Mouse (Mus musculus) hindbrain, embryonic 10.5 days (tissue): ENCODE measurements at regions not wholly inside any gene's neighbourhood (a gene's known extent, or its start where the extent isn't known, plus 50 kb on each side); places are given as distances from the start of the nearest gene placed in this dataset.

Source experiments
- DNase-seq: peaks from one replicate; pipeline ENCODE4 v3.0.0-alpha.2; 2017; ENCODE audit warnings: low spot score
- H3K27ac ChIP-seq: fragments of 300-500 bp; sonication (generic); 2 replicates; pipeline ENCODE4 v1.5.1; 2016; ENCODE audit warnings: mild to moderate bottlenecking, moderate library complexity
- H3K27me3 ChIP-seq: fragments of 300-500 bp; sonication (generic); 2 replicates; pipeline ENCODE4 v1.6.1; 2016; ENCODE audit warnings: mild to moderate bottlenecking; ENCODE audit not compliant: poor library complexity, insufficient read depth, severe bottlenecking
- H3K36me3 ChIP-seq: fragments of 300-500 bp; sonication (generic); 2 replicates; pipeline ENCODE4 v1.6.1; 2016; ENCODE audit warnings: mild to moderate bottlenecking, moderate library complexity
- H3K4me1 ChIP-seq: fragments of 300-500 bp; sonication (generic); replicated peaks from 2 replicates; pipeline ENCODE4 v1.6.1; 2016; ENCODE audit warnings: mild to moderate bottlenecking
- H3K4me3 ChIP-seq: fragments of 300-500 bp; sonication (generic); 2 replicates; pipeline ENCODE4 v1.5.1; 2016; ENCODE audit warnings: mild to moderate bottlenecking, moderate library complexity
- H3K9me3 ChIP-seq: fragments of 300-500 bp; sonication (generic); 2 replicates; pipeline ENCODE4 v1.6.1; 2016; ENCODE audit warnings: mild to moderate bottlenecking, moderate library complexity
- WGBS: fragments of 180-500 bp; shearing (Covaris S2); methylation state at CpG from one replicate; pipeline ENCODE4 v1.1.7; 2016; 5-methylcytosine and 5-hydroxymethylcytosine counted together

DNA sequence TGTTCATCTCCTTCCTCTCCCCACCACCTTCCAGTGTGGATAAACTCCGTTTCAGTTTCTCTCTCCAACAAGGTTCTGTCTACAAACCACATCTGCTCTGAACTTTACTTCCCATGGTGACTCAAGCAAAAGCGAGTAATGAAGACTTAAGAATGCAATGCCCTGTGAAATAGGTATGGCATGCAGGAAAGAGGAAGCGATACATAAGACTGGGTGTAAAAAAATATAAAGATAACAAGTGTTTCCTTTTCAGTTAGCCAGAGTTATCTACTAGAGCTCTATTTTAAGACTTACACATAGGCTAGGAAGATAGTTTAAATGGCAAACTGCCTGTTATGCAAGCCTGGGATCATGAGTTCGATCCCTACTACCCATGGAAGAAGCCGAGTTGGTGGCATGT, 65.3 kb upstream of the Gls start:
- no peak overlapping the region for H3K4me3 ChIP-seq
- H3K4me1 ChIP-seq: no peaks in the 10 kb centered on the region
- H3K9me3 ChIP-seq: no peaks in the 10 kb centered on the region
- DNase-seq: no peak
- WGBS: 75% methylated on average over 5 of the region's 5 CpGs
- no peak overlapping the region for H3K27ac ChIP-seq
- no peaks in the 10 kb centered on the region for H3K27me3 ChIP-seq
- H3K36me3 ChIP-seq: no peaks in the 10 kb centered on the region

DNA sequence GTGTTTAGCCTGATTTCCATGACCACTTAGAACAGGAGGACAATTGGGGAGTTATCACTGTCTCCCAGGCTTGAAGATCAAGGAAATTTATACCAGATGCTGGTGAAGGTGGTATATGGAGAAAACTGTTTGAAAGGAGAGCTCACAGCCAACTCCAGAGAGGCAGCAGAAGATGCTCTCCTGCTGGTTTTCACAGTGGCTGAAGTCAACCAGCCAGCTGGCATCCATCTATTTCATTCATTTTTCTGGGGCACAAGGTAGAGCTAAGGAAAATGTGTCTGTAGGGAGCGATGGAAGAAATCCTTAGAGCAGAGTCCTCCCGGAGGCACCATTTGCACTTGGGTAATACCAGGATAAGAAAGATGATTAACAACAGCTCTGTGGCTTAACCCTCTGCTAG, 63.1 kb upstream of the Gls start:
- no peak overlapping the region for H3K4me3 ChIP-seq
- no peaks in the 10 kb centered on the region for H3K9me3 ChIP-seq
- H3K27ac ChIP-seq: no peak overlapping the region
- no peaks in the 10 kb centered on the region for H3K36me3 ChIP-seq
- 78% methylated on average over 2 of the region's 2 CpGs for WGBS
- no peak for DNase-seq
- no peaks in the 10 kb centered on the region for H3K4me1 ChIP-seq
- no peaks in the 10 kb centered on the region for H3K27me3 ChIP-seq

DNA sequence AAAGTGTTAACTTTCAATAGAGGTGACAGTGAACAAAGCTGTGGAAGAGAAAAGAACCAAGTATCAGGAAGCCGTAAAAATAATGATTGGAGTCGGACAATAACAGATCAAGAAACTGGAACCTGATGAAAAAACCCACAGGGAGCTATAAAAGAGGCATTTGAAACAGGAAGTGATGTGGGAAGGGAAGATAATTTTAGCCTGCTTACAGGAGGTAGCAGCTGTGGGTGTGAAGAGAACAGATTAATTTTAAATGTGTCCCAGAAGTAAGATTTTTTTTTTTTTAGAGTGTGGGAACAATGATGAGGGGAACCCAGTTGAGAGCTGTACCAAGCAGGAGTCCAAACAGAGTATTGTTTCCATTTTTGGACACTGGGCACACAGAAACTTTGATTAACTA, 61.5 kb upstream of the Gls start:
- DNase-seq: no peak
- no peaks in the 10 kb centered on the region for H3K27me3 ChIP-seq
- H3K27ac ChIP-seq: no peak overlapping the region
- 86% methylated on average over 2 of the region's 2 CpGs for WGBS
- no peaks in the 10 kb centered on the region for H3K4me1 ChIP-seq
- no peak overlapping the region for H3K4me3 ChIP-seq
- no peaks in the 10 kb centered on the region for H3K9me3 ChIP-seq
- no peaks in the 10 kb centered on the region for H3K36me3 ChIP-seq

DNA sequence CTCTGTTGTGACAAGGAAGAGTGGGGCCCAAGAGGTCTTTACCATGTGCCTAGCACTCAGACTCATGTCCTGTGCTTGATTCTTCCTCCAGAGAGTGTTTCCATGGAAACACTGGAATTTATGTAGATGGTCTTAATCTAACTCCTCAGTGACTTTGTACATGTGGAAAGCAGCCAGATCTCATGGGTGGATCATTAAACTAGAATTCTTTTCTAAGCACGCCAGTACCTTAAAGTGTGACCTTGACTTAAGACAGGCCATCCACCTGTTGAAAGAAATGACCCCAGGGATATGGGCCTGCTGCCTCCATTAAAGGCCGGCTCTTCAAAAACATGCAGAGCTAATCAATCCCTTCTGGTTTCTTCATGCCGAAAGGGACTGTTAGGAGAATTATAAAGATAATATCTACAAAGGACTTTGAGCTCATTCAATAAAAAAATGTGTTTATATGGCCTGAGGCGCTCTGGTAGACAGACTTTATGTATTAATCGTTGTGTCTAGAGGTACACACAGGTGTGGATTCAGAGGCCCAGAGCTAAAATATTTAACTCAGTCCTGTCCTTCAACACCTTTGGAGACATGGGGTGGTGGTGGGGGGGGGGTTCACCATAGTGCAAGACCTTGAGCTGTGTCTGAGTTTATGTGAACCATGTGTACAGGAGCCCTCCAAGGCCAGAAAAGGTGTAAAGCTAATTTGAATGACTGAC, 60.5 kb upstream of the Gls start:
- no peaks in the 10 kb centered on the region for H3K4me1 ChIP-seq
- no peaks in the 10 kb centered on the region for H3K9me3 ChIP-seq
- no peaks in the 10 kb centered on the region for H3K36me3 ChIP-seq
- DNase-seq: no peak
- H3K27ac ChIP-seq: no peak overlapping the region
- 80% methylated on average over 5 of the region's 5 CpGs for WGBS
- H3K4me3 ChIP-seq: no peak overlapping the region
- no peaks in the 10 kb centered on the region for H3K27me3 ChIP-seq
